Mouse (Mus musculus) ES-E14 (cell line): ENCODE measurements around the gene Mau2. TPM values are rescaled to one million over a fixed set of nuclear protein-coding genes. Genes with fewer than 3 reads are reported as not detected.
A peak's percentile ranks its signal among the peaks of the same experiment; 100 is the strongest.
"Not testable (repeated sequence)": the region's sequence is repeated elsewhere in the genome, so short reads cannot be mapped to it uniquely, and the experiment has no call there.

ENCODE experiments used
- DNase-seq: peaks from one replicate; pipeline ENCODE4 v3.0.0-alpha.2; 2013; ENCODE audit warnings: low read depth, low spot score
- H3K27ac ChIP-seq: 2 replicates; pipeline ENCODE4 v1.5.1; 2012; ENCODE audit warnings: low read depth, mild to moderate bottlenecking, low read length, moderate library complexity, mixed read lengths; ENCODE audit not compliant: poor library complexity, insufficient read depth, severe bottlenecking
- H3K36me3 ChIP-seq: 2 replicates; pipeline ENCODE4 v1.6.1; 2012; ENCODE audit warnings: mild to moderate bottlenecking, low read length, moderate library complexity, mixed read lengths; ENCODE audit not compliant: control insufficient read depth, poor library complexity, insufficient read depth, severe bottlenecking
- H3K4me1 ChIP-seq, 2 experiments: fragments of 150-350 bp in 1 of 2; sonication (generic) in 1 of 2; 2 replicates each; pipeline ENCODE4 v1.6.1; 2012; ENCODE audit warnings: low read length in 2 of 2, mild to moderate bottlenecking in 1 of 2, mixed read lengths in 1 of 2; ENCODE audit not compliant: control insufficient read depth in 2 of 2, insufficient read depth in 2 of 2, poor library complexity in 1 of 2
- H3K4me3 ChIP-seq, 2 experiments: fragments of 150-350 bp in 1 of 2; sonication (generic) in 1 of 2; 2 replicates each; pipeline ENCODE4 v1.5.1; 2012; ENCODE audit warnings: low read length in 2 of 2, low read depth in 1 of 2, mild to moderate bottlenecking in 1 of 2, mixed read lengths in 1 of 2; ENCODE audit not compliant: insufficient read depth in 1 of 2, poor library complexity in 1 of 2, severe bottlenecking in 1 of 2
- H3K9ac ChIP-seq: 2 replicates; pipeline ENCODE4 v1.6.1; 2012; ENCODE audit warnings: low read depth, mild to moderate bottlenecking, low read length, mixed read lengths; ENCODE audit not compliant: poor library complexity, insufficient read depth, severe bottlenecking
- H3K9me3 ChIP-seq: fragments of 150-350 bp; sonication (generic); 2 replicates; pipeline ENCODE4 v1.6.1; 2012; ENCODE audit warnings: low read depth, mild to moderate bottlenecking, low read length; ENCODE audit not compliant: control insufficient read depth, insufficient read depth
- CHD2 ChIP-seq: IDR thresholded peaks from 2 replicates; pipeline ENCODE4 v1.6.1; 2014; ENCODE audit warnings: mild to moderate bottlenecking, low read depth, low read length, inconsistent platforms
- HCFC1 ChIP-seq: IDR thresholded peaks from 2 replicates; pipeline ENCODE4 v1.6.1; 2012; ENCODE audit warnings: low read length, inconsistent platforms, borderline replicate concordance; ENCODE audit not compliant: insufficient read depth
- MAFK ChIP-seq: IDR thresholded peaks from 2 replicates; pipeline ENCODE4 v1.6.1; 2014; ENCODE audit warnings: mild to moderate bottlenecking, low read depth, low read length, inconsistent platforms; ENCODE audit not compliant: insufficient read depth
- ZC3H11A ChIP-seq: IDR thresholded peaks from 2 replicates; pipeline ENCODE4 v1.6.1; 2012; ENCODE audit warnings: low read depth, mild to moderate bottlenecking, inconsistent platforms, low read length, borderline replicate concordance
- ZNF384 ChIP-seq: IDR thresholded peaks from 2 replicates; pipeline ENCODE4 v1.6.1; 2012; ENCODE audit warnings: low read depth, low read length, inconsistent platforms
- in situ Hi-C, 2 experiments: fragments of 600-800 bp; cut with MboI; formaldehyde crosslinking; loops; one replicate each; pipeline ENCODE4 v1.15.1; 2025; ENCODE audit warnings: low sequenced_read_pairs in 2 of 2, inconsistent platforms in 1 of 2; ENCODE audit not compliant: unreplicated experiment in 2 of 2
- total RNA-seq: library from RNA; depleted of rRNA; stranded (reverse); fragments of 300-350 nt; gene quantifications from 2 replicates; pipeline ENCODE4 v1.2.3, GENCODE M21; 2012

The Mau2 gene
- total RNA-seq, 1 experiment = 82.4 TPM

DNA sequence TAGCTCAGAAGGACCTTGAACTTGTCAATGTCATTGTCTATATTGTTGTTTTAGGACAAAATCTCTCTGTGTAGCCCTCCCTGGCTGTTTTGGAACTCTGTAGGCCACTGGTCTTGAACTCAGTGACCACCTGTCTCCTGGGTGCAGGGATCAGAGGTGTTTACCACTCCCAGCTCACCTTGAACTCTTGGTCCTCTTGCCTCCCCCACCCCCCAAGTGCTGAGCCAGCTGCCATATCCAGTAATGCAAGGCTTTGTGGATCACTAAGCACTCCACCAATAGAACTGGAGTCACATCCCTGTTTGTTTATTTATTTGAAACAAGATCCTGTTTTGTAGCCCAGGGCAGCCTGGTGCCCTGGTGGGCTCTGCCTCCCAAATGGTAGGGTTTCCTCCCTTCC is 38.2 kb downstream of the Mau2 start:
- Histone ChIP-seq H3K9ac (no peak overlapping the region), H3K9me3 (no peaks in the 10 kb centered on the region), H3K27ac (no peak overlapping the region), H3K4me1 (peaks cover 6 to 20% of the 10 kb centered on the region in 2 experiments; a peak in 3 of 4 replicates), H3K36me3 (no peaks in the 10 kb centered on the region), H3K4me3 (no peak overlapping the region)
- TF ChIP-seq HCFC1 (no peak), MAFK (no peak), CHD2 (no peak), ZC3H11A (no peak), ZNF384 (no peak)
- no peak for DNase-seq
- in situ Hi-C loops = no loop called here

DNA sequence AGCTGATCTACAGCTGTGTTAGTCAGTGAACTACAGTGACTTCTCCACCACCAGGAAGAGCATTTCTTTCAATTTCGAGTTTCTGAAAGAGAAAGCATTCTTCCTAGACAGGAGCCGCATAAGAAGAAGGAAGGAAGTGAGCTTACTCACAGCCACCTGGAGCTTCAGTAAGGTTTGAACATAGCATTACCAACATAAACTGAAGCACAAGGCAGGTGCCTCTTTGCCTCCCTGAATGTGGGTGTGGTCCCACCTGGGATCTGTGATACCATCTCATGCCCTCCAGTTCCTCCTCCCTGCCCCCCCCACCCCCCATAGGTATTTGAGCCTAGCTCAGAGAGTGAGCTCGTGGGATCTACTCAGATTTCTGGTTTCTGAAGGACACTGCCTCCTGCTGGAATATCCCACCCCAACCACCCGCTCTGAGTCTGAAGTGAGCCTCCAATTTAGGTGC is 39.3 kb downstream of the Mau2 start:
- Histone ChIP-seq H3K9me3 (no peaks in the 10 kb centered on the region), H3K27ac (peak overlapping the region; percentile 51; the same call in 1 of the 2 replicates), H3K36me3 (no peaks in the 10 kb centered on the region), H3K9ac (no peak overlapping the region), H3K4me1 (peaks cover 6 to 20% of the 10 kb centered on the region in 2 experiments; a peak in 3 of 4 replicates), H3K4me3 (no peak overlapping the region)
- no peak for DNase-seq
- in situ Hi-C loops = no loop called here
- TF ChIP-seq ZC3H11A = no peak
- no peak for TF ChIP-seq HCFC1
- no peak for TF ChIP-seq CHD2

- peaks cover 6 to 20% of the 10 kb centered on the region in 2 experiments; a peak in 3 of 4 replicates for H3K4me1 ChIP-seq
- H3K27ac ChIP-seq = peak overlapping the region; percentile 96
- in situ Hi-C loops, H3K9ac ChIP-seq, H3K9me3 ChIP-seq, DNase-seq, H3K36me3 ChIP-seq: not testable (repeated sequence)
- H3K4me3 ChIP-seq = peak overlapping the region; percentile 69 to 71; a peak in 3 of 4 replicates
Measured at GRCm38 (mm10) chr8:70001892-70002191, 40.7 kb downstream of the Mau2 start.

DNA sequence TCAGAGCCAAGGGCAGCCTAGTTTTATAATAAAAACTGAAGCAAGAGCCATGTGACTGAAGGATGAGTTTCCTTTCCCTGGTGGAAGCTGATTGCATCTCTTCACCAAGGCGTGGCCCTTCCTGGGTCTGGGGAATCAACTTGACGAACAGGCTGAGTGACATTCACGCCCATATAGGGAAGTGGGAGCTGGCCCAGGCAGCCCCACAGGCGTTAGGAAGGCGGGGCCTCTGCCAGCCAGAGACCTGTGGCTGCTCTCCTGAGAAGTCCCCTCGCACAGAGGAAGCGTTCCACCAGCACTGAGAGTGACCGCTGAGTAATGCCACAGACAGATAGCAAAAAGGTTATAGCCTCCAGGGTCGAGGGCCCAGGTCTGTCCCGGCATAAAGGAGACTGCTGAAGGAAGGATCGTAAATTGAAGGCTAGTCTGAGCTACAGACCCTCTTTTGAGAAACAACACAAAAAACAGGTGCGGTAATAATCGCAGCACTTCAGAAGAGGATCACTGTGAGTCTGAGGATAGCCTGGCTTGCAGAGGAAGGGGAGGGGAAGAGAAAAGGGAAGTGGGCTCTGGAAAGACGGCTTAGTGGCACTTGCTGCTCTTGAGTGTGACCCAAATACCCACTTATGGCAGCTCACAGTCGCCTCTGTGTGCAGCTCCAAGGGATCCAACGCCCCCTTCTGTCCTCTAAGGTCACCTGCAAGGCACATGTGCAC is 41.2 kb downstream of the Mau2 start:
- peaks cover 6 to 20% of the 10 kb centered on the region in 2 experiments; a peak in 3 of 4 replicates for H3K4me1 ChIP-seq
- DNase-seq = peak; percentile 81
- no peaks in the 10 kb centered on the region for H3K36me3 ChIP-seq
- H3K9ac ChIP-seq = peak overlapping the region; percentile 84
- no peaks in the 10 kb centered on the region for H3K9me3 ChIP-seq
- H3K4me3 ChIP-seq = peak overlapping the region; percentile 69 to 71
- peak overlapping the region; percentile 96 for H3K27ac ChIP-seq
- in situ Hi-C loops = no loop called here
- TF ChIP-seq CHD2 (peak; percentile 70; the same call in 1 of the 2 replicates), ZNF384 (no peak)

GRCm38 (mm10) chr8:70000226-70000625 is 42.3 kb downstream of the Mau2 start:
- Histone ChIP-seq H3K36me3 (no peaks in the 10 kb centered on the region), H3K4me1 (peaks cover 6 to 17% of the 10 kb centered on the region in 2 experiments; a peak in 3 of 4 replicates), H3K4me3 (no peak overlapping the region), H3K27ac (no peak overlapping the region), H3K9me3 (no peaks in the 10 kb centered on the region), H3K9ac (no peak overlapping the region)
- in situ Hi-C loops = no loop called here
- no peak for DNase-seq
- no peak for TF ChIP-seq ZC3H11A
